Mouse (Mus musculus) thymus, postnatal 4 days (tissue): ENCODE measurements around the gene Vamp2.

Experiments
- DNase-seq: peaks from one replicate; pipeline ENCODE4 v3.0.0; 2021

Gene Vamp2

DNA sequence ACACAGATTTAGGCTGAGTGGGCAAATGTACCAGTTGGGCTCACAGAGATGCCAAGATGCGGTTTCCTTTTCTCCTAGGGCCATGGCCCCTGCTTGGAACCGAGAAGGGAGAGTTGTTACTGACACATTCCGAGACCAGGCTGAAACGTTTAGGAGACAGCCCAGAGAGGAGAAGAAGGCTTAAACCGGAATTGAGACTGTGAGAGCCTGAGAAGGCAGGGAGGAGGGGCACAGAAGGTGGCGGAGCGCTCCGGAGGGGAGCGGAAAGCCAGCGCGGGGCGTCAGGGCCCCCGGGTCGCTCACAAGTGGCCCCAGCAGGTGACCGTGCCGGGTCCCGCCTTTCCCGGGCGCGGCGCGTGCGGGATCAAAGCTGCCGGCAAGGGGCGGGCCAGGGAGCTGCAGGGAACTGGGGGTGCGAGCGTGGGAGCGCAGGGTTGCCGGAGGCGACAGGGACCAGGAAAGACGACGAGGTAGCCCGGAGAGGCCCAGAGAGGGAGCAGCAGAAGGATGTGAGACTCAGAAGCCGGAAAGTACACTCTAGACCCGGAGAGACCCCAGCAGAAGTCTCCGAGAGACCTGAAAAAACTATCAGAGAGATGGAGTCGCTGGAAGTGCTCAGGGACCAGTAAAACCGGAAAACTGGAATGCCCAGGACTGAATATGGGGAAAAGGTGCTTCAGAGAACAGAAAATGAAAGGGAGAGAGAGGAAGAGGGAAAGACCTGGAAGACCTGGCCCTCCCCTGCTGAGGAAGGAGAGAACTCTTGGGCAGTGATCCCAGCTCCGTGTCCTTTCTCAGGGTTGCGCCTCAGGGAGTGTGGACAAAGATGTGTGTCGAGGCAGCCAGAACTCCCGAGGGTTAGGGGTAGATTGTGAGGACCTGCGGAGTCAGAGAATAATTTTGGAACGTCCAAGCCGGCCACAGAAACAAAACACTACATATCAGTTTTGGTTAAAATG lies 29.7 kb downstream of the Vamp2 start:
- DNase-seq: peak; percentile 80

DNA sequence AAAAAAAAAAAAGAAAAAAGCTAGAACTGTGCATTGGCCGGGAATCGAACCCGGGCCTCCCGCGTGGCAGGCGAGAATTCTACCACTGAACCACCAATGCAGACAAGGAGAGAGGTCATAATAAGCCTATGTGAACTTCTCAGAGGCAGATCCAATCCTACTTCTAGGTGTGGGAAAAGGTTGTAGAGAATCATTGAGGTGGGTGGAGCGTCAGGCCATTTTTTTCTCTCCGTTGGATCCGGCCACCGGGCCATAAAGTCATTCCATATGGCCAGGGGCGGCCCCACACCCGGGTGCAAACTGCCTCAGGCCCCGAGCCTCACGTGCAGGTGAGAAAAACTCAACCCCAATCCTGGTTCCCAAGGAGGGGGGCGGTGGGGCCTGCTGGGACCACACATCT lies 30.5 kb downstream of the Vamp2 start:
- DNase-seq: peak; percentile 88

DNA sequence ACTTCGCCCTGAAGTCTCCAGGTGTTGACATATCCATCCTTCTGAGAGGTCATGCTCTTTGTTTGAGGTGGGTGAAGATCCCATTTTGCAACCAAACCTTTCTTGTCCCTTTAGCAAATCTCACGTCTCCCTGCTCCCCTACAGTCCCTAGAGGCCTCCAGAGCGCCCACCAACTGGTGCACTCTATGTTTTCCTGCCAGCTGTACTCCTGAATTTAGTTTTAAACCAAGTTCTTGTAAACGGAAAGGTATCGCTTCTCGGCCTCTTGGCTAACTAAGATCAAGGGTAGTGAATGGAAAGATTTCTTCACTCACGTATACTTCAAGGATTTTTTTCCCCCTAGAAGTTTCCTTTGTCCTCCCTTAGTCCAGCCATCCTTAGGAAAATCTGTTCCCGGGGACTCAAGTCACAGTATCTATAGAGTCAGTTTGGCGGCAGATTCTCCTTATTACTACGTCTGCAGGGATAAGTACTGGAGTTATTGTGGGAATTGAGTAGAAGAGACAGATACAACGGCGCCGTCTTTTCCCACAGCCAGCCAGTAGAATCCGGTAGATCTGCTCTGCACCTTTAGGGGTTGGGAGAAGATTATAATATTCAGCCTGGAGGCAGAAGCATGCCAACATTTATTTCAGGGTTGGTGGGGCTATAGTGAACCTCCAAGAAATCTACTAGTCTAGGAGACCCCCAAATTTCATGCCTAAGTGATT lies 31.3 kb downstream of the Vamp2 start:
- no peak for DNase-seq

DNA sequence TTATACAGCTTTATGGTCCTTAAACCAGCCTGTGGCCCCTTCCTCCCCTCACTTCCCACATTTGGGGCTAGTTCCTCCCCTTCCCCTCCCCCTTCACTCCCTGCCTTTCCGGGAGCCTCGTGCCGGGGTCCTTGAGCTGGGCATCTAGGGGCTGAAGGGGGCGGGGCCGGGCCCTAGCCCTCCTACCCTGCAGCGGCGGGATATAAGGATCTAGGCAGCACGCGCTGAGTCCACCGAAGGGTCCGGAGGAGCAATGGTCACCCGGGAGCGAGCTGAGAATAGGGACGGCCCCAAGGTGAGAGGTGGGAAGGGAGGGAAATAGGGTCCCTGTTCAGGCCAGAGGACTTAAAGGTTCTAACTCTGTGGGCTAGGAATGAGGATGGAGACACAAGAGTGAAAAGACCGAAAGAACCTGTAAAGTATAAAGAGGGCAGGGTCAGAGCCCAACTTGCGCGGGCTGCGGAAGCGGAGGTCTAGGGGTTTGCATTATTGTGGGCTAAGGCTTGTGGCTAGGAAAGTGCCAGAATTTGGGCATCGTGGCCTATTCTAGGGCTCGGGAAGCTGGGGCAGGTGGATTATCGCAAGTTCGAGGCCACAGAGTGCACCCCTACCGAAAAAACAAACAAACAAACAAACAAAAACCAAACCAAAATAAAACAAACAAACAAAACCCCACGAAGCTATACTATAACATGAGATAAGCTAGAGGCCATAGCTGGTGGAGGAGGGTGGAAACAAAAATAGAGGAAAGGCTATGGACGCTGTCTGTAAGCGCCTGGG lies 32.1 kb downstream of the Vamp2 start, which contains the start of gene Hes7:
Gene Hes7, plus strand, starts transcription at position 184 of the 780 bp plus-strand sequence.
- DNase-seq: peak; percentile 33

DNA sequence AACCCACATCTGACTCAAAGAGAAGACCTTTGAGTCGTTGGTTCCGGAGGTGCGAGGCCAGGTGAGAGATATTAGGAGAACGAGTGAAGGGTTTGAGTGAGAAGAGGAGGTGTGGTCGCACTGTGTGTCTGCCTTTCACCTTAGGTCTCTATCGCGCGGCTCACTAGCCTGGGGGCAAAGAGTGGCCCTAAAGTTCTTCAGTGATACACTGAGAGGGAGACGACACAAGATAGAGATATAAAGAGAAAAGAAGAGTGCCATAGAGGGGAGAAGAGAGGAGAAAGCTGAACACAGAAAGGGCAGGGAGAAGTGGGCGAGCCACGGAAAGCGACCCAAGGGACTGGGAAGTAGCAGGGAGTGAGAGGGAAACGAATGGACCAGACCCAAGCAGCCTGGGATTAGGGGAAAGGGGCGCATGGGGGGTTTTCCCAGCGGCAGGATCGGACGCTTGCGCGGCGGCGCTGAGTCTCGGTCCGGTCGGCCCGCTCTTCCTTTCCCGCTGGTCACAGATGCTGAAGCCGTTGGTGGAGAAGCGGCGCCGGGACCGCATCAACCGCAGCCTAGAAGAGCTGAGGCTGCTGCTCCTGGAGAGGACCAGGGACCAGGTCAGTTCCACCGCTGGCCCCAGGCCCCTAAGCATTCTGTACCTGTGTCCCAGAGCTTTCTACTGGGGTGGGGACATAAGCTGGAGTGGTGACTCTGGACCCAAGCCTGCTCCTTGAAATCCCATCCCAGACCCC lies 32.9 kb downstream of the Vamp2 start:
- DNase-seq: no peak

DNA sequence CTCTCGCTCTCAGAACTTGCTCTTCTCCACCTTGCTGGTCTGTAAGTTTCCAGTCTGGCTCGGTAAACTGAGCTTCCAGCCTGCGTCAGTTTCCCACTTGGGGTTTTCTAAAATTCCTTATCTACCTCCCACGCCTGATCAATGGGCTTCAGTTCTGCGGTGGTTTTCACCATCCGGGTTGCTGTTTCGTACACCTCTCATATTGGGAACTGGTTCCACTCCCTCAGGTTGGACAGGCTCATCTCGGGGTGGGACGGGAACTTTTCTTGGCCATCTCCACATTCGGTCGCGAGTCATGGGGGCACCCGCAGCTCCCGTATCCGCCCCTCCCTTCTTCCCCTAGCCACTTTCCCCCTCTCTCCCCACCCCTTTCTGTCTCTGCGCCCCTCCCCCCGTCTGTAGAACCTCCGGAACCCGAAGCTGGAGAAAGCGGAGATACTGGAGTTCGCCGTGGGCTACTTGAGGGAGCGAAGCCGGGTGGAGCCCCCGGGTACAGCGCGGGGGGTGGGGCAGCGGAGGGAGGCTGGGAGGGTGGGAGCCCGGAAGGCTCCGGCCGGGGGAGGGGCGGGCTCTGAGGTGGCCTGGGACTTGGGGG lies 33.5 kb downstream of the Vamp2 start:
- DNase-seq: peak; percentile 69

- DNase-seq: peak; percentile 88
Measured at GRCm38 (mm10) chr11:69122336-69122951, 34.2 kb downstream of the Vamp2 start, which contains the start of gene 9130213A22Rik. Gene 9130213A22Rik, minus strand, starts transcription at chr11:69122589.

DNA sequence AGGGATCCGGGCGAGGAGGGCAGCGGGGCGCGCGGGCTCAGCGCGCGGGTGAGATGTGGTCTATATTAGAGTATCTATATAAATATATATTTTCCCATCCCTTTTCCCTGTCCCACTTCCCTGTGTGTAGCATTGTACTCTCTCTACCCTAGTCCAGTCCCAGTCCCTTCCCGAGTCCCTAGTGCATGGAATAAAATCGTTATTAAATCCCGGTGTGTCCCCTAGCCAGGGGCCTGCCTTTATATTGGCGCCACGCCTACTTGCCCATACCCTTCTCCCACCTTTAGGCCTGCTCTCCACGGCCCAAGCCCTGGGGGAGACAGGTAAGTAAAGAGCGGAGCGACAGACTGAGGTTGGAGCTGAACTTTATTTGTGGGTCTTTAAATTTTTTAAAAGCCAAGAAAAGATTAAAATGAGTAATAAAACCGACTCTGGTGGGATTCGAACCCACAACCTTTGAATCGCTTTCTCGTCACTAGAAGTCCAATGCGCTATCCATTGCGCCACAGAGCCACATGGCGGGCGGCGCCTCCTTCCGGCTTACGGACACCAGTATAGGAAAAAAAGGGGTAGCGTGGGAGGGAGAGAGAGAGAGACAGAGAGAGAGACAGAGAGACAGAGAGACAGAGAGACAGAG lies 34.9 kb downstream of the Vamp2 start:
- DNase-seq: peak; percentile 88

GRCm38 (mm10) chr11:69123693-69124497 lies 35.6 kb downstream of the Vamp2 start:
- DNase-seq: peak; percentile 88

GRCm38 (mm10) chr11:69124498-69124847 lies 36.2 kb downstream of the Vamp2 start:
- DNase-seq: peak; percentile 73

DNA sequence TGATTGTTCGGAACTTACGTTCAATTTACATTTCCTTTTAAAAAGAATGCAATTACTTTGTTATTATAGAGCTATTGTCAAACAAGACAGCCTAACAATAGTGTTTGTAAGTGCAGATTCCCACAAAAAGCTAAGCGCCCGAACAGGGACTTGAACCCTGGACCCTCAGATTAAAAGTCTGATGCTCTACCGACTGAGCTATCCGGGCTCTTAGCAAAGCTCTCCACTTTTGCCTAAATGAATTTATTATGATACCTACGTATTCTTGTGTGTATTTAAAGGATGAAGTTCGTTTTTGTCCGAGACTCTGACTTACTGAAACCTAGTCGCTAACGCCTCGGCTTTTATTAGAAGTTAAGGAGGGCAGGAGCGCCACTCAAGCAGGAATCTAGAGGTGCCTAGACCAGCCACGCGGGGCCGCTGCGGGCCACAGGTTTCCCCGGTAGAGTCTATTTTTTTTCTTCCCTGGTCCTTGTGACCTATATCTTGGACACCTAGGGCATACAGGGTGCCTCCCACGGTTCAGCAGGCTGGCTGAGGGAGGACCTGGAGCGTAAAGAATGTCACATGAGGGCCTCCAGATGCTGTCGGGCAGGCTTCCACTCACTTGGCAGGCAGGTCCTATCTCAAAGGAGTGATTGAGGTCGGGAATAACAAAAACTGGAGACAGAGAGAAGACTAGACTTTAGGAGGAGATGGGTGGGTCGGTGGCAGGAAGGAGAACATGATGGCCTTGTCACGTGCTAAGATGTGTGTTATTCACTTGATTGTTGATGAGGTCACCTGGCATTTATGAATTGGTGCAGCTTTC lies 37.0 kb downstream of the Vamp2 start:
- DNase-seq: peak; percentile 83

DNA sequence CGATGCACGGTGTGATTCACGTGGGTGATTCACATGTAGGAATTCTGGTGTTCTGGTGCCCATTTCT lies 37.4 kb downstream of the Vamp2 start, which contains the start of gene Aloxe3:
Gene Aloxe3, plus strand, starts transcription at position 45 of the 67 bp plus-strand sequence.
- DNase-seq: no peak

DNA sequence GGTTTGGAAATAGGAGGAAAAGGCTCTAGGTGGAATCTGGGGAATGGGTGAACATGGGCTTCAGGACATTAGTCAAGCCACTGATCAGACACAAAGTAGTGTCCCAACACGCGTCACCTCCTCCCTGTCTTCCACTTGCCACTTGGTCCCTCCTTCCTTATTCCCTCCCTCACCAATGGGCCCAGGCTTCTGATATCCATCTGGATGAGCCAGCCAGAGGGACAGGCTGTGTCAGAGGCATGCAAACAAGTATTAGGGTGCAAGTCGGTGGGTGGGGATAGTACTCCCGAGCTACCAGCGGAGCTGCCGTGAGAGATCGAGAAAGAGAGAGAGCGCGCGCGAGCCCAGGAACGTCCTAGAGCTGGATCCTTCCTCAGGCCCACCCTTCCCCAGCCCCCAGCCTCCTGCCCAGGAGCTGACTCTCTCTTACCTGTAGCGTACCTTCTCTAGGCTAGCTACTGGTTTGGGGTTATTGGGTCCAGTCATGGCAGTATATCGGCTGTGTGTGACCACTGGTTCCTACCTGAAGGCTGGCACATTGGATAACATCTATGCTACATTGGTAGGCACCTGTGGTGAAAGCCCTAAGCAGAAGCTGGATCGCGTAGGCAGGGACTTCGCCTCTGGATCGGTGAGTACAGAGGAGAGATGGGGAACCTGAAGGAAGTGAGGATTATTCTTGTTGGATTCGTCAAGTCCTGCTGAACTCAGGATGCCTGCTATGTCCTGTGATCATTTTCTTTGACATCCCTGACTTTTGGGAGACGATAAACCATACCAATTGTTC lies 37.8 kb downstream of the Vamp2 start:
- DNase-seq: peak; percentile 53

- DNase-seq: no peak
Measured at GRCm38 (mm10) chr11:69126706-69127095, 38.4 kb downstream of the Vamp2 start.

GRCm38 (mm10) chr11:69128426-69129122 lies 40.3 kb downstream of the Vamp2 start:
- DNase-seq: no peak

DNA sequence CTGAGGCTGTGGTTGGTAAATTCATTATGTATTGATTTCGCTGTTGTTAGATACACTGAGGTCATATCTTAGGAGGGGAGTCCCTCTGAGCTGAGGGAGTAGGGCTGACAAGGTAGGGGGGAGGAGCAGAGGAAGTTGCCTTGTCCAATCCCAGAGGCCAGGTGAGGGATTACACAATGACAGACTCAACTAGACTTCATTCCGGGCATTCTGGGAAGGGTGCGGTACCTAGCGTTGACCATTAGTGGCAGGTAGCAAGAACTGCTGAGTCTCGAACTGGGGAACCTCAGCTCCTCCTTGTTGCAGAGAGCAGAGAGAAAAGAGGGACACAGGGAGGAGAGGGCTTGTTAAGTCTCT lies 45.3 kb downstream of the Vamp2 start:
- no peak for DNase-seq

- DNase-seq: peak; percentile 72
Measured at GRCm38 (mm10) chr11:69133923-69134621, 45.8 kb downstream of the Vamp2 start.

DNA sequence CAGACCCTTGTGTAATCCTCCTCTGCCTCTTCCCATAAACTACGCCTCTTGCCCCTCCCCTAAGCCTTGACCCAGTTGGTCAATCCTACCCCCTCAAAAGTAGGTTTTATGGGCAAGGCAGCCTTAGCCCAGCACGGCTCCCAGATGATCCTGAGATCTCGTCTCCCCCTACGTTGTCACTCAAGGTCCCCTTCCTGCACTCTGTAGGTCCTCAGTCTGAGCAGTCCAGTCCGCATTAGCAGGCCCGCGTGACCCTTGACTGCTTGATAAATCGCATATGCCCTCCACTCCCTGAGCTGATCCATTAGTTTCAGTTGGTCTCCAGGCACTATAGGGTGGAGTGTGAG lies 46.3 kb downstream of the Vamp2 start:
- DNase-seq: no peak
